Mouse (Mus musculus): ENCODE results near the gene Klk10. TPM values are rescaled to one million over a fixed set of nuclear protein-coding genes. Genes with fewer than 3 reads are reported as not detected.
A peak's percentile ranks its signal among the peaks of the same experiment; 100 is the strongest.

The Klk10 gene
- polyA plus RNA-seq, 1 experiment from 2014 or later = not detected

- H3K9me3 ChIP-seq (ENCODE audit: low read length) = no peaks in the 10 kb centered on the region
- no peak overlapping the region for H3K9ac ChIP-seq (replicated peaks)
- H3K27me3 ChIP-seq (ENCODE audit: insufficient read depth, low read length) = peaks cover 5% of the 10 kb centered on the region; the same call in 1 of the 2 replicates
- H3K27ac ChIP-seq (ENCODE audit: low read depth) = no peak overlapping the region
- no peak overlapping the region for H3K4me2 ChIP-seq (ENCODE audit: low read depth, low read length)
- DNase-seq (no peak), ATAC-seq (no peak)
- WGBS (ENCODE audit: insufficient replicate concordance) = 69% methylated on average over 3 of the region's 3 CpGs
- H3K36me3 ChIP-seq (replicated peaks; ENCODE audit: insufficient read depth, low read length) = no peaks in the 10 kb centered on the region
- TF ChIP-seq EP300 (IDR thresholded peaks at IDR 0.05; ENCODE audit: low read depth) = no peak
- no peak for TF ChIP-seq CTCF (IDR thresholded peaks at IDR 0.05; ENCODE audit: low read depth)
- no peaks in the 10 kb centered on the region for H3K4me1 ChIP-seq (ENCODE audit: insufficient read depth)
- H3K4me3 ChIP-seq (ENCODE audit: low read depth, low read length) = no peak overlapping the region
Measured at GRCm38 (mm10) chr7:43788096-43788495, 7.3 kb downstream of the Klk10 start.

DNA sequence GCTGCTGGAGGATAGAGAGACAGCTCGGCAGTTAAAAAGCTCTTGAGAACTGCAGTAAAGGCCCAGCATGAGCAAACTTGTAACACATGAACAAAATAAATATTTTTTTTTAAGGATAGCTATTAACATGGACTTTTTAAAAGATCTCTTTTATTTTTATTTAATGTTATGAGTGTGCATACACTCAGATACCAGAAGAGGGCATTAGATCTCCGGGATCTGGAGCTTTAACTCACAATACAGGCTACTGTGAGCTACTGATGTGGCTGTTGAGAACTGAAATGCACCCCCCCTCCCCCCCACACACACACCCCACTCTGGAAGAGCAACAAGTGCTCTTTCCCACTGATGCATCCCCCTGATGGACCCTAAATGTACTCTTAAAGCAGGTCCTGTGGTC, 8.5 kb downstream of the Klk10 start:
- no peaks in the 10 kb centered on the region for H3K27me3 ChIP-seq (ENCODE audit: insufficient read depth, low read length)

GRCm38 (mm10) chr7:43791591-43791990, 10.8 kb downstream of the Klk10 start, which contains the start of gene Klk9:
Gene Klk9, plus strand, starts transcription at chr7:43791891.
- no peak within 1 kb of the TSS for H3K9ac ChIP-seq (replicated peaks)
- H3K27ac ChIP-seq (ENCODE audit: low read depth) = no peak within 1 kb of the TSS
- H3K27me3 ChIP-seq (ENCODE audit: insufficient read depth, low read length) = peaks cover 8% of the 10 kb centered on the region
- H3K36me3 ChIP-seq (replicated peaks; ENCODE audit: insufficient read depth, low read length) = no peaks in the 10 kb centered on the region
- H3K4me1 ChIP-seq (ENCODE audit: insufficient read depth) = peaks cover 3% of the 10 kb centered on the region
- H3K4me2 ChIP-seq (ENCODE audit: low read depth, low read length) = no peak within 1 kb of the TSS
- no peak for ATAC-seq
- H3K4me3 ChIP-seq (ENCODE audit: low read depth, low read length) = no peak within 1 kb of the TSS
- 58% methylated on average over 7 of the region's 7 CpGs for WGBS (ENCODE audit: insufficient replicate concordance)
- no peaks in the 10 kb centered on the region for H3K9me3 ChIP-seq (ENCODE audit: low read length)
- no peak for TF ChIP-seq CTCF (IDR thresholded peaks at IDR 0.05; ENCODE audit: low read depth)
- TF ChIP-seq EP300 (IDR thresholded peaks at IDR 0.05; ENCODE audit: low read depth) = no peak
- DNase-seq = no peak

More for the DNA sequence above, 8.5 kb downstream of the Klk10 start:
- Histone ChIP-seq H3K4me3 (ENCODE audit: low read depth, low read length) (no peak overlapping the region), H3K36me3 (replicated peaks; ENCODE audit: insufficient read depth, low read length) (no peaks in the 10 kb centered on the region), H3K4me2 (ENCODE audit: low read depth, low read length) (no peak overlapping the region), H3K9me3 (ENCODE audit: low read length) (no peaks in the 10 kb centered on the region), H3K9ac (replicated peaks) (no peak overlapping the region), H3K27ac (ENCODE audit: low read depth) (no peak overlapping the region), H3K4me1 (ENCODE audit: insufficient read depth) (no peaks in the 10 kb centered on the region)
- no peak for ATAC-seq
- WGBS (ENCODE audit: insufficient replicate concordance) = 55% methylated on average over 2 of the region's 2 CpGs
- TF ChIP-seq CTCF (IDR thresholded peaks at IDR 0.05; ENCODE audit: low read depth) (0 out of 2 replicates have a peak, but pooled peaks have one; percentile 2), EP300 (IDR thresholded peaks at IDR 0.05; ENCODE audit: low read depth) (no peak)
- no peak for DNase-seq

- Histone ChIP-seq H3K4me1 (ENCODE audit: insufficient read depth) (peaks cover 10% of the 10 kb centered on the region), H3K36me3 (replicated peaks; ENCODE audit: insufficient read depth, low read length) (no peaks in the 10 kb centered on the region), H3K9me3 (ENCODE audit: low read length) (no peaks in the 10 kb centered on the region), H3K27ac (ENCODE audit: low read depth) (no peak overlapping the region), H3K27me3 (ENCODE audit: insufficient read depth, low read length) (peaks cover 21% of the 10 kb centered on the region), H3K4me3 (ENCODE audit: low read depth, low read length) (peak overlapping the region; percentile 39; the same call in 1 of the 2 replicates), H3K9ac (replicated peaks) (no peak overlapping the region), H3K4me2 (ENCODE audit: low read depth, low read length) (peak overlapping the region; percentile 75; the same call in 1 of the 2 replicates)
- TF ChIP-seq CTCF (IDR thresholded peaks at IDR 0.05; ENCODE audit: low read depth) = no peak
- TF ChIP-seq EP300 (IDR thresholded peaks at IDR 0.05; ENCODE audit: low read depth) = no peak
- DNase-seq (no peak), ATAC-seq (no peak)
- 11% methylated on average over 8 of the region's 8 CpGs for WGBS (ENCODE audit: insufficient replicate concordance)
Measured at GRCm38 (mm10) chr7:43796355-43796754, 15.5 kb downstream of the Klk10 start.

GRCm38 (mm10) chr7:43797333-43797769, 16.5 kb downstream of the Klk10 start, which contains the start of gene Klk8:
Gene Klk8, plus strand, starts transcription at chr7:43797577.
- under 1% methylated on average over 28 of the region's 28 CpGs for WGBS (ENCODE audit: insufficient replicate concordance)
- Histone ChIP-seq H3K27ac (ENCODE audit: low read depth) (no peak within 1 kb of the TSS), H3K27me3 (ENCODE audit: insufficient read depth, low read length) (peaks cover 21% of the 10 kb centered on the region), H3K9me3 (ENCODE audit: low read length) (no peaks in the 10 kb centered on the region), H3K4me2 (ENCODE audit: low read depth, low read length) (peak within 1 kb of the TSS; percentile 75), H3K4me1 (ENCODE audit: insufficient read depth) (peaks cover 10% of the 10 kb centered on the region), H3K4me3 (ENCODE audit: low read depth, low read length) (peak within 1 kb of the TSS; percentile 39), H3K9ac (replicated peaks) (no peak within 1 kb of the TSS), H3K36me3 (replicated peaks; ENCODE audit: insufficient read depth, low read length) (no peaks in the 10 kb centered on the region)
- DNase-seq = peak; percentile 27
- ATAC-seq = peak; percentile 10; the same call in 1 of the 2 replicates
- TF ChIP-seq CTCF (IDR thresholded peaks at IDR 0.05; ENCODE audit: low read depth) (no peak), EP300 (IDR thresholded peaks at IDR 0.05; ENCODE audit: low read depth) (no peak)

DNA sequence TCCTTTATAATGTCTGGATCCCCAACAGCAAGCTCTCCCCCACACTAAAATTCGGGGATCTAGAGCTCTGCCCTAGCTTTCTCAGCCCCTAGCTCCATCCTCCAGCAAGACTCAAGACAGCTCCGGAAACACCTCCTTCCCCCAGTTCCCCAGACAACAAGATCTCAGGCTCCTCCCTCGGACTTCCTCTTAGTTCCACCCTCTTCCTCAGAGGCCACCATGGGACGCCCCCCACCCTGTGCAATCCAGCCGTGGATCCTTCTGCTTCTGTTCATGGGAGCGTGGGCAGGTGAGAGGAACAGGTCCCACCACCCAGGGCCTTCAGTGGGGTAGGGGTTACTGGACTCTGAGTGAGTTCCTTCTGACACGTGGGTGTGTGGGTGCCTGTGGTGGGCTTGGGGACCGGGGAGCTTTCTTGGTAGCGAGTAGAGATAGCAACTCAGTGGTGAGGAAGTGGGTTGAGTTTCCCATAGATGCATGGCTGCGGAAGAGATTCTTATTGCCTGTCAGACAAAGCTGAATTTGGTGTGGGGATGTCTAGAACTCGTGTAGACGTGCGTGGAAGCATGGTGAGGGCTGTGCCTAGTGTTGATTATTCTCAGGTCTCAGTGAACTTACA, 17.1 kb downstream of the Klk10 start:
- no peak overlapping the region for H3K9ac ChIP-seq (replicated peaks)
- H3K27ac ChIP-seq (ENCODE audit: low read depth) = no peak overlapping the region
- peak overlapping the region; percentile 75 for H3K4me2 ChIP-seq (ENCODE audit: low read depth, low read length)
- peak overlapping the region; percentile 39 for H3K4me3 ChIP-seq (ENCODE audit: low read depth, low read length)
- WGBS (ENCODE audit: insufficient replicate concordance) = 12% methylated on average over 13 of the region's 13 CpGs
- H3K27me3 ChIP-seq (ENCODE audit: insufficient read depth, low read length) = peaks cover 21% of the 10 kb centered on the region
- H3K36me3 ChIP-seq (replicated peaks; ENCODE audit: insufficient read depth, low read length) = no peaks in the 10 kb centered on the region
- DNase-seq (no peak), ATAC-seq (no peak)
- TF ChIP-seq CTCF (IDR thresholded peaks at IDR 0.05; ENCODE audit: low read depth) (no peak), EP300 (IDR thresholded peaks at IDR 0.05; ENCODE audit: low read depth) (no peak)
- no peaks in the 10 kb centered on the region for H3K9me3 ChIP-seq (ENCODE audit: low read length)
- H3K4me1 ChIP-seq (ENCODE audit: insufficient read depth) = peaks cover 10% of the 10 kb centered on the region
